Mouse (Mus musculus) right cerebral cortex, postnatal 14 days (tissue): ENCODE measurements around the gene Olfr12.

Experiments used
- DNase-seq: peaks from one replicate; pipeline ENCODE4 v3.0.0; 2022

Gene Olfr12

GRCm38 (mm10) chr1:92617488-92617887 is at the start of gene Olfr12:
Gene Olfr12, plus strand, starts transcription at chr1:92617788.
- DNase-seq = no peak

- DNase-seq = no peak
Observed at GRCm38 (mm10) chr1:92571022-92571421, 46.6 kb upstream of the Olfr12 start, which contains the start of gene Olfr1413. Gene Olfr1413, plus strand, starts transcription at chr1:92571322.

- DNase-seq = no peak
Observed at GRCm38 (mm10) chr1:92585479-92585878, 32.1 kb upstream of the Olfr12 start, which contains the start of gene Olfr1412. Gene Olfr1412, plus strand, starts transcription at chr1:92585779.

- DNase-seq = no peak
Observed at GRCm38 (mm10) chr1:92594111-92594510, 23.5 kb upstream of the Olfr12 start, which contains the start of gene Olfr1411. Gene Olfr1411, plus strand, starts transcription at chr1:92594411.

GRCm38 (mm10) chr1:92596019-92596418 is 21.6 kb upstream of the Olfr12 start:
- DNase-seq = no peak

- DNase-seq = no peak
Observed at GRCm38 (mm10) chr1:92605482-92605881, 12.1 kb upstream of the Olfr12 start, which contains the start of gene Olfr1410. Gene Olfr1410, plus strand, starts transcription at chr1:92605782.

- no peak for DNase-seq
Observed at GRCm38 (mm10) chr1:92607711-92608110, 9.9 kb upstream of the Olfr12 start.

- DNase-seq = peak; percentile 42
Observed at GRCm38 (mm10) chr1:92611008-92611407, 6.6 kb upstream of the Olfr12 start.

- no peak for DNase-seq
Observed at GRCm38 (mm10) chr1:92613175-92613574, 4.4 kb upstream of the Olfr12 start.

- no peak for DNase-seq
Observed at GRCm38 (mm10) chr1:92614516-92614915, 3.1 kb upstream of the Olfr12 start.

GRCm38 (mm10) chr1:92616046-92616445 is 1.5 kb upstream of the Olfr12 start:
- DNase-seq = no peak

- DNase-seq = no peak
Observed at GRCm38 (mm10) chr1:92618360-92618759, 772 bp downstream of the Olfr12 start.

GRCm38 (mm10) chr1:92628227-92628626 is 10.6 kb downstream of the Olfr12 start:
- no peak for DNase-seq

- DNase-seq = no peak
Observed at GRCm38 (mm10) chr1:92632196-92632595, 14.6 kb downstream of the Olfr12 start.

GRCm38 (mm10) chr1:92632948-92633347 is 15.4 kb downstream of the Olfr12 start:
- DNase-seq = no peak

- no peak for DNase-seq
Observed at GRCm38 (mm10) chr1:92633726-92634125, 16.1 kb downstream of the Olfr12 start.

GRCm38 (mm10) chr1:92634569-92634968 is 17.0 kb downstream of the Olfr12 start:
- no peak for DNase-seq

GRCm38 (mm10) chr1:92634976-92635599 is 17.5 kb downstream of the Olfr12 start:
- no peak for DNase-seq

GRCm38 (mm10) chr1:92636015-92636414 is 18.4 kb downstream of the Olfr12 start:
- no peak for DNase-seq

- no peak for DNase-seq
Observed at GRCm38 (mm10) chr1:92636676-92637075, 19.1 kb downstream of the Olfr12 start.

GRCm38 (mm10) chr1:92637501-92638172 is 20.0 kb downstream of the Olfr12 start:
- DNase-seq = no peak

- DNase-seq = no peak
Observed at GRCm38 (mm10) chr1:92638181-92638580, 20.6 kb downstream of the Olfr12 start.

- DNase-seq = no peak
Observed at GRCm38 (mm10) chr1:92638736-92639135, 21.1 kb downstream of the Olfr12 start.

- no peak for DNase-seq
Observed at GRCm38 (mm10) chr1:92640393-92640792, 22.8 kb downstream of the Olfr12 start.
